ENCODE assay signal across 16 mouse cellular contexts in the genomic region with DNA sequence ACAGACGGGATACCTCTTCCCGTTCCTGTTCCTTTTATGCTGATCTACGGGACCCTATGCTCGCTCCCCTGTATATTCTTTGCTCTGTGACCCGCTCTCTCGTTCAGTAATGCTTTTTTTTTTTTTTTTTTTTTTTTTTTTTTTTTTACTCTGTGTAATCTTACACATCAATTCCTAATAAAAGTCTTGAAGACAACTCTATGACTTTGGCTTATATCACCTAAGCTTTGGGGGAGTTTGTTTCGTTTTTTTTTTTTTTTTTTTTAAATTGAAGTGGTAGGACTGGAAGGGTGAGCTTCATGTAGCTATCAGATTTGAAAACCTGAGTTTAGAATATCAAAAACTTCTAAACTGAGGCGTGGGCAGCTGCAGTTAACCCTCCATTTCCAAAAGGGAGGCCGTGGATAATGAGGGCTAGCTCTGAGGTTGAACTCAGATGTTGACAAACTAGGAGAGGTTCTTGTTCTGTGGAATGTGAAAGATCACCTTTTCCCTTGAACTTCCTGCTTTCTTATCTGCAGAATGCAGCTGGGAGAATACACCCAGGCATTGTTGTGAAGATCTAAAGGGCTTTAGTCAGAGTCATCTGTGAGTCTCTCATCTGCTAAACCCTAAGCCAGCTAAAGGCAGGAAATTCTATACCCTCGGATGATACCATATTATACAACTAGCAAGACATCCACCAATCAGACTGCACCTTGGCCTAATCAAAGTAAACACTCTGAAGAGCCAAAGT. TPM values are rescaled to one million over a fixed set of nuclear protein-coding genes. Genes with fewer than 3 reads are reported as not detected.
DNase-seq lines count a peak whose midpoint lies in the region; ATAC-seq and TF ChIP-seq lines count a peak whose summit lies in the region.
"Had no signal": no experiment of that assay in that cellular context is flagged by ENCODE, and none has a peak within 500 bp of the region (broad histone marks: within the 10 kb centered on the region; RNA-seq: fewer than 3 reads in every experiment).

No protein-coding gene starts in this region.

- no peaks in the 10 kb centered on the region for H3K4me1 ChIP-seq in heart, embryonic 16.5 days (ENCODE audit: control insufficient read depth, insufficient read depth, low read length)
- H3K4me1 ChIP-seq in CH12.LX (ENCODE audit: control insufficient read depth in 1 of 2, insufficient read depth in 2 of 2), result peaks cover 7 to 55% of the 10 kb centered on the region in 2 experiments; a peak in 3 of 4 replicates
- peaks cover 4 to 7% of the 10 kb centered on the region in 2 experiments; a peak in 3 of 4 replicates for H3K4me1 ChIP-seq in liver, embryonic 14.5 days (replicated peaks; ENCODE audit: control insufficient read depth in 2 of 2, insufficient read depth in 2 of 2, low read length in 1 of 2)
- H3K4me1 ChIP-seq in forebrain, embryonic 13.5 days, result no peaks in the 10 kb centered on the region

- no peak for TF ChIP-seq CTCF in CH12.LX (conservative IDR thresholded peaks at IDR 0.05 in 1 of 2, IDR thresholded peaks at IDR 0.05 in 1 of 2; ENCODE audit: low read depth in 2 of 2, low read length in 2 of 2)
- no peak for TF ChIP-seq CTCF in liver, embryonic 14.5 days (IDR thresholded peaks at IDR 0.05; ENCODE audit: low read depth)

- TF ChIP-seq RAD21 in CH12.LX (IDR thresholded peaks at IDR 0.05; ENCODE audit: low read depth, low read length), result no peak

- no peak for ATAC-seq in heart, embryonic 16.5 days (replicated peaks; ENCODE audit: extremely low read depth, insufficient read depth, low FRiP score)
- peak; percentile 70 for ATAC-seq in liver, embryonic 14.5 days (ENCODE audit: insufficient read depth)
- ATAC-seq in forebrain, embryonic 13.5 days, result no peak
- ATAC-seq: midbrain, embryonic 13.5 days had no signal

- dilution Hi-C loops in CH12.LX (cut with MboI; ENCODE audit: extremely low pct_ligation_motif_present, extremely low pct_unique_long_range_greater_than_20kb, low sequenced_read_pairs), result no loop called here

- H3K4me3 ChIP-seq in heart, embryonic 16.5 days (ENCODE audit: low read length), result no peak overlapping the region
- no peak overlapping the region for H3K4me3 ChIP-seq in CH12.LX (replicated peaks in 1 of 3; ENCODE audit: low read depth in 2 of 3, low read length in 2 of 3, poor library complexity in 1 of 3)
- H3K4me3 ChIP-seq in liver, embryonic 14.5 days (ENCODE audit: insufficient read depth in 1 of 2, low read depth in 2 of 2, low read length in 2 of 2), result no peak overlapping the region
- H3K4me3 ChIP-seq in forebrain, embryonic 13.5 days, result no peak overlapping the region
- H3K4me3 ChIP-seq: hindbrain, embryonic 13.5 days; midbrain, embryonic 13.5 days had no signal

- no peaks in the 10 kb centered on the region for H3K27me3 ChIP-seq in heart, embryonic 16.5 days (ENCODE audit: control insufficient read depth, insufficient read depth, low read length)
- no peaks in the 10 kb centered on the region for H3K27me3 ChIP-seq in CH12.LX (replicated peaks)
- no peaks in the 10 kb centered on the region for H3K27me3 ChIP-seq in liver, embryonic 14.5 days (ENCODE audit: control insufficient read depth, insufficient read depth, low read length)
- H3K27me3 ChIP-seq in forebrain, embryonic 13.5 days, result no peaks in the 10 kb centered on the region
- H3K27me3 ChIP-seq: hindbrain, embryonic 13.5 days; midbrain, embryonic 13.5 days had no signal

- no peak for TF ChIP-seq POLR2A in CH12.LX (IDR thresholded peaks at IDR 0.05; ENCODE audit: low read depth, low read length)

- intact Hi-C loops in left cerebral cortex, postnatal 14 days (cut with DNase I), result no loop called here

- in situ Hi-C loops in CH12.LX (cut with MboI; ENCODE audit: low pct_ligation_motif_present, low pct_unique_long_range_greater_than_20kb, low sequenced_read_pairs), result no loop called here

- TF ChIP-seq EP300 in CH12.LX (IDR thresholded peaks at IDR 0.05; ENCODE audit: low read length), result no peak
- TF ChIP-seq EP300 in liver, embryonic 14.5 days (IDR thresholded peaks at IDR 0.05; ENCODE audit: low read depth), result 0 out of 2 replicates have a peak, but pooled peaks have one; percentile 34

- H3K9me3 ChIP-seq in heart, embryonic 16.5 days (replicated peaks; ENCODE audit: control insufficient read depth, low read length), result no peaks in the 10 kb centered on the region
- peaks cover 3% of the 10 kb centered on the region for H3K9me3 ChIP-seq in CH12.LX (replicated peaks; ENCODE audit: low read length)
- no peaks in the 10 kb centered on the region for H3K9me3 ChIP-seq in liver, embryonic 14.5 days (ENCODE audit: control insufficient read depth, low read length)
- H3K9me3 ChIP-seq in forebrain, embryonic 13.5 days (replicated peaks), result no peaks in the 10 kb centered on the region
- H3K9me3 ChIP-seq: hindbrain, embryonic 13.5 days; midbrain, embryonic 13.5 days had no signal

- H3K79me2 ChIP-seq in CH12.LX (replicated peaks; ENCODE audit: control insufficient read depth, extremely low read depth, insufficient read depth, poor library complexity, severe bottlenecking), result no peaks in the 10 kb centered on the region

- H3K4me2 ChIP-seq in heart, embryonic 16.5 days (ENCODE audit: low read depth, low read length), result no peak overlapping the region
- H3K4me2 ChIP-seq in CH12.LX (ENCODE audit: insufficient read depth, low read depth, poor library complexity, severe bottlenecking), result no peak overlapping the region
- H3K4me2 ChIP-seq in liver, embryonic 14.5 days (ENCODE audit: low read depth), result no peak overlapping the region
- no peak overlapping the region for H3K4me2 ChIP-seq in forebrain, embryonic 13.5 days
- H3K4me2 ChIP-seq: hindbrain, embryonic 13.5 days; midbrain, embryonic 13.5 days had no signal

- 60% methylated on average over 10 of the region's 10 CpGs for WGBS in heart, embryonic 16.5 days
- WGBS in liver, embryonic 14.5 days (ENCODE audit: insufficient replicate concordance), result 44% methylated on average over 10 of the region's 10 CpGs
- 85% methylated on average over 10 of the region's 10 CpGs for WGBS in forebrain, embryonic 13.5 days

- peak overlapping the region; percentile 1; the same call in 1 of the 2 replicates for H3K27ac ChIP-seq in heart, embryonic 16.5 days (ENCODE audit: low read length)
- H3K27ac ChIP-seq in CH12.LX (ENCODE audit: insufficient read depth, low read depth), result no peak overlapping the region
- H3K27ac ChIP-seq in liver, embryonic 14.5 days, result no peak overlapping the region
- no peak overlapping the region for H3K27ac ChIP-seq in forebrain, embryonic 13.5 days
- H3K27ac ChIP-seq: hindbrain, embryonic 13.5 days; midbrain, embryonic 13.5 days had no signal

- DNase-seq in heart, postnatal 4 days, result no peak
- peak; percentile 64 for DNase-seq in 416B (ENCODE audit: low read depth)
- no peak for DNase-seq in CH12.LX (ENCODE audit: extremely low read depth)
- DNase-seq in liver, embryonic 14.5 days (ENCODE audit: low read depth in 3 of 3, low spot score in 3 of 3), result peak in 1 of 3 experiments; percentile 42
- no peak for DNase-seq in left cerebral cortex, postnatal 14 days (ENCODE audit: low spot score in 2 of 2)
- no peak for DNase-seq in adrenal gland, adult 8-10 months
- DNase-seq: adrenal gland, postnatal 14 days; cerebellum, postnatal 10 days; kidney, adult 8-10 months; kidney, postnatal 4 days; layer of hippocampus, postnatal 36 days; lung, postnatal 10 days had no signal

- no peak overlapping the region for H3K9ac ChIP-seq in heart, embryonic 16.5 days (ENCODE audit: low read length)
- H3K9ac ChIP-seq in CH12.LX (ENCODE audit: insufficient read depth, low read depth), result no peak overlapping the region
- H3K9ac ChIP-seq in liver, embryonic 14.5 days (replicated peaks), result no peak overlapping the region
- H3K9ac ChIP-seq in forebrain, embryonic 13.5 days, result no peak overlapping the region
- H3K9ac ChIP-seq: hindbrain, embryonic 13.5 days; midbrain, embryonic 13.5 days had no signal

- H3K36me3 ChIP-seq in heart, embryonic 16.5 days (ENCODE audit: control insufficient read depth, insufficient read depth), result no peaks in the 10 kb centered on the region
- H3K36me3 ChIP-seq in CH12.LX (replicated peaks in 1 of 2; ENCODE audit: control insufficient read depth in 1 of 2, insufficient read depth in 1 of 2, low read length in 1 of 2), result no peaks in the 10 kb centered on the region
- H3K36me3 ChIP-seq in liver, embryonic 14.5 days (replicated peaks; ENCODE audit: control insufficient read depth, insufficient read depth, low read depth), result no peaks in the 10 kb centered on the region
- no peaks in the 10 kb centered on the region for H3K36me3 ChIP-seq in forebrain, embryonic 13.5 days (ENCODE audit: poor library complexity, severe bottlenecking)
- H3K36me3 ChIP-seq: hindbrain, embryonic 13.5 days; midbrain, embryonic 13.5 days had no signal

TF ChIP-seq in CH12.LX, 34 proteins besides CTCF, POLR2A, EP300 and RAD21:
- TF ChIP-seq MAZ (IDR thresholded peaks at IDR 0.05; ENCODE audit: low read depth, low read length), result no peak
- TF ChIP-seq ZNF384 (IDR thresholded peaks at IDR 0.05; ENCODE audit: low read depth, low read length), result peak; percentile 75
TF ChIP-seq in CH12.LX: peak in this region for 1.

RNA-seq across cellular contexts. Expression of a gene that starts 3.1 kb away (rescaled TPM):
- 11.7 and 15.5 TPM in 2 replicates for polyA plus RNA-seq in heart, embryonic 16.5 days (2015; fragmentation: Nextera tagmentation; extraction: Ambion mirVana)
- 10 to 100 TPM; 11.3 to 13.8 TPM for total RNA-seq in heart, postnatal 4 days (2021)
- 2.4 and 2.8 TPM in 2 replicates for total RNA-seq in CH12.LX (2012; rRNA removed)
- total RNA-seq in CH12.LX (2014; rRNA removed), result 11.2 and 14.2 TPM in 2 replicates
- polyA plus RNA-seq in CH12.LX (2012; ENCODE audit: insufficient read length, low read depth), result 13.9 and 16.1 TPM in 2 replicates
- 2.7 TPM in 2 replicates for polyA plus RNA-seq in liver, embryonic 14.5 days (2012; rRNA removed)
- polyA plus RNA-seq in liver, embryonic 14.5 days (2014; fragmentation: Nextera tagmentation; extraction: Ambion mirVana), result 2.0 TPM in 2 replicates
- total RNA-seq in left cerebral cortex, postnatal 14 days (2021), result 1 to 10 TPM; 5.7 to 5.8 TPM
- 10 to 100 TPM in 2 of 4 experiments, 1 to 10 TPM in 2; 7.9 to 26.6 (median 16.4) TPM for total RNA-seq in adrenal gland, adult 8-10 months (2022)
- 8.6 and 9.7 TPM in 2 replicates for polyA plus RNA-seq in forebrain, embryonic 13.5 days (2015; fragmentation: Nextera tagmentation; extraction: Ambion mirVana)

RNA-seq across cellular contexts. Expression of a gene that starts 17.9 kb away (rescaled TPM):
- 2.2 TPM in 2 replicates for polyA plus RNA-seq in heart, embryonic 16.5 days (2015; fragmentation: Nextera tagmentation; extraction: Ambion mirVana)
- total RNA-seq in heart, postnatal 4 days (2021), result 1 to 10 TPM; 1.8 to 2.6 TPM
- total RNA-seq in CH12.LX (2012; rRNA removed) (0.25 and 0.34 TPM in 2 replicates), CH12.LX (2014; rRNA removed) (0.26 TPM in 1 of 2 replicates, not detected in the other)
- polyA plus RNA-seq in CH12.LX (2012; ENCODE audit: insufficient read length, low read depth), result 1.0 and 1.6 TPM in 2 replicates
- polyA plus RNA-seq in liver, embryonic 14.5 days (2012; rRNA removed), result 0.44 and 0.51 TPM in 2 replicates
- polyA plus RNA-seq in liver, embryonic 14.5 days (2014; fragmentation: Nextera tagmentation; extraction: Ambion mirVana), result 0.27 and 0.45 TPM in 2 replicates
- under 1 TPM in 1 of 2 experiments, not detected in 1; 0.36 TPM for total RNA-seq in left cerebral cortex, postnatal 14 days (2021)
- 1 to 10 TPM; 1.2 to 2.7 (median 1.8) TPM for total RNA-seq in adrenal gland, adult 8-10 months (2022)
- polyA plus RNA-seq in forebrain, embryonic 13.5 days (2015; fragmentation: Nextera tagmentation; extraction: Ambion mirVana), result 1.2 and 1.5 TPM in 2 replicates
- total RNA-seq: layer of hippocampus, postnatal 36 days had no signal
